Mouse (Mus musculus) erythroblast, embryonic 14.5 days (primary cell): Measurements from ENCODE around the gene Pcsk7.

Experiments used
- GATA1 ChIP-seq: IDR thresholded peaks from 2 replicates; pipeline ENCODE4 v1.6.1; 2012; ENCODE audit warnings: low read length, inconsistent platforms, mixed read lengths
- TAL1 ChIP-seq: IDR thresholded peaks from 3 replicates; pipeline ENCODE4 v1.6.1; 2012; ENCODE audit warnings: low read length, inconsistent platforms, mixed read lengths

DNA sequence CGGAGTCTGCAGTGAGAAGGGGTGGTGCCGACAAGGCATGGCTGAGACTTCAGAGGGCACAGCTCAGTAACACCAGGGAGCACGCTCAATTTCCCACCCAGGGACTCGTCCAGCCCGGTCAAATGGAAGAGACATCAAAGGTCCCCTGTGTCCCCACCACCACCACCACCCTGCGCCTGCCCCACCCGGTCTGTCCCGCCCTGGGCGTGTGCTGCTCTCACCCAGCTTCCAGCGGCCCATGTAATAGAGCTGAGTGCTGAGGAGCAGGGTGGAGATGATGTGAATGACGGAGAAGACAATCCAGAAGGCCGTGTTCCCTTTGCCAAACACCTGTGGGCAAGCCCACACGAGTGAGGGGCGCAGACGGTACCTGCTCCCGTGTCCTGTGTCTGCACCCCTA, 36.2 kb downstream of the Pcsk7 start:
- TF ChIP-seq TAL1, result no peak
- no peak for TF ChIP-seq GATA1
